Mouse (Mus musculus) CH12.LX (cell line): ENCODE results near the gene Zhx3.

Experiments
- CHD2 ChIP-seq: IDR thresholded peaks from 2 replicates; pipeline ENCODE4 v1.6.1; 2011; ENCODE audit warnings: low read length, improper control_type of control experiment
- CTCF ChIP-seq, 2 experiments: IDR thresholded peaks in 1 of 2; conservative IDR thresholded peaks in 1 of 2; 2 replicates each; pipeline ENCODE4 v1.5.1; 2011 to 2012; ENCODE audit warnings: low read depth in 2 of 2, low read length in 2 of 2, improper control_type of control experiment in 1 of 2, inconsistent platforms in 1 of 2, mild to moderate bottlenecking in 1 of 2, moderate library complexity in 1 of 2
- E2F4 ChIP-seq: IDR thresholded peaks from 2 replicates; pipeline ENCODE4 v1.6.1; 2011; ENCODE audit warnings: low read depth, low read length, improper control_type of control experiment; ENCODE audit not compliant: insufficient replicate concordance
- EP300 ChIP-seq: IDR thresholded peaks from 2 replicates; pipeline ENCODE4 v1.6.1; 2011; ENCODE audit warnings: low read length, improper control_type of control experiment
- ETS1 ChIP-seq: conservative IDR thresholded peaks from 2 replicates; pipeline ENCODE4 v1.6.1; 2012; ENCODE audit warnings: low read depth, mild to moderate bottlenecking, inconsistent platforms, low read length, improper control_type of control experiment, moderate library complexity
- HCFC1 ChIP-seq: IDR thresholded peaks from 2 replicates; pipeline ENCODE4 v1.6.1; 2012; ENCODE audit warnings: low read depth, mild to moderate bottlenecking, inconsistent platforms, low read length, improper control_type of control experiment
- MAZ ChIP-seq: IDR thresholded peaks from 2 replicates; pipeline ENCODE4 v1.6.1; 2012; ENCODE audit warnings: low read depth, mild to moderate bottlenecking, inconsistent platforms, low read length, improper control_type of control experiment, moderate library complexity
- MXI1 ChIP-seq: IDR thresholded peaks from 2 replicates; pipeline ENCODE4 v1.6.1; 2011; ENCODE audit warnings: mild to moderate bottlenecking, low read depth, low read length, improper control_type of control experiment
- POLR2A ChIP-seq: IDR thresholded peaks from 2 replicates; pipeline ENCODE4 v1.6.1; 2011; ENCODE audit warnings: low read depth, mild to moderate bottlenecking, improper control_type of control experiment, low read length
- RAD21 ChIP-seq: IDR thresholded peaks from 2 replicates; pipeline ENCODE4 v1.6.1; 2011; ENCODE audit warnings: low read depth, mild to moderate bottlenecking, low read length, improper control_type of control experiment, moderate library complexity
- SMC3 ChIP-seq: IDR thresholded peaks from 2 replicates; pipeline ENCODE4 v1.6.1; 2011; ENCODE audit warnings: low read depth, low read length, improper control_type of control experiment
- USF1 ChIP-seq: IDR thresholded peaks from 2 replicates; pipeline ENCODE4 v1.6.1; 2014; ENCODE audit warnings: low read depth, mild to moderate bottlenecking, inconsistent platforms, low read length, improper control_type of control experiment
- ZNF384 ChIP-seq: IDR thresholded peaks from 2 replicates; pipeline ENCODE4 v1.6.1; 2012; ENCODE audit warnings: low read depth, low read length, improper control_type of control experiment, inconsistent platforms

DNA sequence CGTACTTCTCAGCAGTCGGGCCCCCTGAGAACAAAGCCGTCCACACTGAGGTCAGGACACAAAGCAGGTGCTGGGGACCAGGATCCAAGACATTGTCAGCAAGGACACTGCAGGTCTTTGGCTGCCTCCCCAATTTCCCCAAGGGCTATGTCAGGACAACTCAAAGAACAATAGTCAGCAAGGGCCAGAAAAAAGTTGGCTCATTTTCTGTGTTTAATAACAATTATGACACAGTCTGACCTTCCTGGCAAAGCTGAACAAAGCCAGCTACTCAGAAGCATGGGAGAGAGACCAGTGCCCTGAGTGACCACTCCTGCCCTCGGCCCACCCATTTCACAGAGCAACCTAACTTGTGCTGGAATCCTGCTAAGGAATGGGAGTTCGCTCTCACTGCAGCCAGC is 106.4 kb downstream of the Zhx3 start:
- TF ChIP-seq CTCF (conservative IDR thresholded peaks at IDR 0.05 in 1 of 2, IDR thresholded peaks at IDR 0.05 in 1 of 2; ENCODE audit: low read depth in 2 of 2, low read length in 2 of 2): no peak
- TF ChIP-seq SMC3: no peak
- TF ChIP-seq MXI1: no peak
- no peak for TF ChIP-seq USF1
- TF ChIP-seq EP300: no peak
- TF ChIP-seq POLR2A: no peak
- no peak for TF ChIP-seq CHD2
- TF ChIP-seq HCFC1: no peak
- no peak for TF ChIP-seq E2F4
- no peak for TF ChIP-seq ETS1
- no peak for TF ChIP-seq MAZ
- no peak for TF ChIP-seq RAD21
- no peak for TF ChIP-seq ZNF384
